Mouse (Mus musculus): ENCODE data around the gene Slc25a1.

GRCm38 (mm10) chr16:17971853-17972252 is 43.8 kb upstream of the Slc25a1 start:
- TF ChIP-seq CTCF (IDR thresholded peaks at IDR 0.05; ENCODE audit: extremely low read depth, insufficient read depth, insufficient read length, insufficient replicate concordance): no peak
- TF ChIP-seq POLR2A (IDR thresholded peaks at IDR 0.05; ENCODE audit: low read depth, low read length): no peak
